Mouse (Mus musculus) C2C12 (cell line): Measurements from ENCODE around the gene Ccdc93.

ENCODE experiments used
- CTCF ChIP-seq: IDR thresholded peaks from one replicate; pipeline ENCODE4 v1.5.1; 2011; ENCODE audit not compliant: control insufficient read depth, insufficient read depth, insufficient read length
- USF1 ChIP-seq: IDR thresholded peaks from one replicate; pipeline ENCODE4 v1.6.1; 2011; ENCODE audit warnings: low read depth, mild to moderate bottlenecking, control low read depth, moderate library complexity

DNA sequence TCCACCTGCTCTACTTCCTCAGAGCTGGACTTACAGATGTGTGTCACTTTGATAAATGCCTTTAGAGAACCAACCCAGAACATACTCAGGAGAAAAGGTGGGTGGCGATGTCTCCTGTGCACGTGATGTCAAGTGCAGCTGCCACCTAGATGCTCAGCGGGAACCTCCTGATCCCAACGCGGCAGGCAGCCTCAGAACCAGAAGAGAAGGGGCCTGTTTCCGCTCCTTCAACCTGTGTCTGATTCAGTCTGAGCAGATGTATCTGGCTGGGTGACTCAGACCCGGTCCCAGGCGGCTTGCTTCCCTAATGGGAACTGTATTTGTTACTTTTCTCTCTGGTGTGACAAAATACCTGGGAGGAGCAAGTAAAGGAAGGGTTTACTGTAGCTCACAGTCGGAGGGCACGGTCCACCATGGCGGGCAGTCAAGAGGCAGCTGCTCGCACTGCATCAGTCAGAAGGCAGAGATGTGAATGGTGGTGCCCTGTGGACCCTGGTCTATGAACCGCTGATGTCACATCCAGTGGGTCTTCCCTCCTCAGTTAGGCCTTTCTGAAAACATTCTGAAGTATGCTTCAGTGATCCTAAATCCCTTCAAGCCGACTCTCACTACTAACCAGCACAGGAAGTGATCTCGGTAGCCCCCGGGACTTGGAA lies 120.1 kb downstream of the Ccdc93 start:
- no peak for TF ChIP-seq CTCF
- no peak for TF ChIP-seq USF1
